Mouse (Mus musculus) ovary, postnatal 14 days (tissue): ENCODE data around the gene Klhl2.

Experiments
- DNase-seq: peaks from one replicate; pipeline ENCODE4 v3.0.0; 2022; ENCODE audit warnings: low spot score

Klhl2 gene

DNA sequence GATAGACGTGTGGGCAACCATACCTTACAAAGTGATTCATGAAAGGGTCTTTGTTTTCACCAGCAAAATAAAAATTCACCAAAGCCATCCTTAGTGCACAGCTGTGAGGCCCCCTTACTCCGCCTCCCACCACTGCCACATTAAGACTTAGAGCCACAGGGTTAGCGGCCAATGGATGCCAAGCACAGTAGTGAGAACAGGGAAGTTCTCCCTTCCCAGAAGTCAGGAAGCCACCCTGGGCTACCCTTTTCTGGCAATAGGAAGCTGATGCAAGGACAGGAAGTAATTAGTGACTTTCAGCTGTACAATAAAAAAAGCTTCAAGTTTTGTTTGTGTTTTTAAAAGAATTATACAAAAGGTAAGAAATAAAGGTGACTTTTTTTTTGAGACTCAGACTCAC, 18.2 kb downstream of the Klhl2 start:
- no peak for DNase-seq

DNA sequence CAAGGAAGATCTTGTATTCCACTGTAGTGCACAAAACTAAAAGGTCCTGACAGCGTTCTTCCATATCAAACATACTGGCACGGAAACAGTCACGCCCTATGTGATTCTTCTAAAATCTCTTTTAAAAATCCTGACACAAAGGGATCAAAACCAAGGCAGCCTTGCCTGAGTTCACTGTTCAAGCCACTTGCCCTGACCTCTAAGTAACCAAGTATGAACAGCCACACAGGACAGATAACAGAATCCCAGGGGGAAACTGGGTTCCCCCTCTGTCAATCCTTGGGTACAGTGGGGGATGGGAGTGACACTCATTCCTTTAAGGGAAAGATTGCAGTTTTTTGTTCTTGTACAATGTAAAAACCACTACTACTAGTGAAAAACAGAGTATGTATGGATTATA, 19.9 kb downstream of the Klhl2 start:
- DNase-seq, result no peak

DNA sequence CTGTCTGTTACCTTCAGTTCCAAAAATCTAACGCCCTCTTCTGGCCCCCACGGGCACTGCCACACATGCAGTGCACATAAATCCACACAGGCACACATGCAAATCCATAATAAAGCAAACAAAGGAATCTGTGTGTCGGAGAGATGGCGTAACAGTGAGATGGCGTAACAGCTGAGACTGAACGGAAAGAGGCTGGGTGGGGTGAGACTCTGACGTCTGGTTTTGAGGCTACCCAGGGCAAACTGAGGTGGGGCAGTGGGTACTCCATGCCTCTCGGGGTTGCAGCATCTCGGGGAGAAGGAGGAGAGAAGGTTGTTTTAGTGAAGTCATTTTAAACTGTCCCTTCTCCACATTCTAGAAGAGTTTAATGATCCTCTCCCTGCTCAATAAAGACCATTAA, 20.4 kb downstream of the Klhl2 start:
- no peak for DNase-seq

DNA sequence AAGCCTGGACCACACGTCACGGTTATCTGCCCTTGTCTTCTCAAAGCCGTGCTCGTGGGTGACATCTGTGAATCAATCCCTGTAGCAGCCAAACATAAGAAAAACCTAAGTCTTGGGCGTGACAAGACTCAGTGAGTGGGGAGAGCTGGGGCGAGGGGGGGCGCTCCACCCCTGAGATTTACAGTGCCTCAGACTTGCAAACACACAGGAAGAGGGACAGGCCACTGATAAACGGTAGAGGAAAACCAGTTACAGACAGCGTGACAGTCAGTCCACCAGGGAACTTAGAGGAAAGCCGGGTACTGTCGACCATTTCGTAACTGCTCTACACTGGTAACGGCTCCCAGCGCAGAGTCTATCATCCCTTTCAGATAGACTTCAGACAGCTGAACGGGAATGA, 21.4 kb downstream of the Klhl2 start:
- DNase-seq, result no peak

DNA sequence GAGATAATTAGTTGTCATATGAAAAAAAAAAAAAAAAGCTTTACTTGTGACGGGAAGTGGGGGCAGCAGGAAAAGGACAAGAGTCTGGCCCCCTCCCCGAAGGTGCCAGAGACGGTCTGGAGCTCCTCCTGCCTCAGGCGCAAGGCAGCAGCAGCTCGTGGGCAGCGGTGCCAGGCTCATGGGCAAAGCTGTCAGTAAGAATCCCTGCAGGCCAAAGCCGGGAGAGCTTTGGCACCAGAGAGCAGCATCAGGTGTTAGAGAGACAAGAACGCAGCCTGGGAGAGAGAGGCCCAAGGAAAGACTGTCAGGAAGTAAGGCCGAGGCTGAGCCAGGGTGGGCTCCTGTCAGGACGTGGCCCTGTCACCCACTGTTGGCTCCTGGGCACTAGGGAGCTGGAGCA, 22.5 kb downstream of the Klhl2 start:
- DNase-seq, result no peak

DNA sequence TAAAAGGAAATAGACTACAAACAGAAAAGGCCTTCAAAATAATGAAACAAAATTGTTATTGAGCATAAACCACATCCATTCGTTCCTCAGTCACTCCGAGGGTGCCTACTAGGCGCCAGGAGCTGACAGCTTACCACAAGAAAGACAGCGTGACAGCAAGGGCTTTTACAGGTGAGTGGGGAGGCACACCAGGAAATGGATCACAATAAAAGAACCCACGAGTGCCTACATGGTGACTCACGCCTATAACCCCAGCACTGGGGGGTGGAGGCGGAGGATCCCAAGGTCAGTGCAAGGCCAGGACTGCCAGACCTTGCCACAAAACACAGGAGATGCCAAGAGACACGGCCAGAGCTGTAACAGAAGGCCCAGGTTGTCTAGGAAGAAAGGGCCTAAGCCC, 23.4 kb downstream of the Klhl2 start:
- no peak for DNase-seq

DNA sequence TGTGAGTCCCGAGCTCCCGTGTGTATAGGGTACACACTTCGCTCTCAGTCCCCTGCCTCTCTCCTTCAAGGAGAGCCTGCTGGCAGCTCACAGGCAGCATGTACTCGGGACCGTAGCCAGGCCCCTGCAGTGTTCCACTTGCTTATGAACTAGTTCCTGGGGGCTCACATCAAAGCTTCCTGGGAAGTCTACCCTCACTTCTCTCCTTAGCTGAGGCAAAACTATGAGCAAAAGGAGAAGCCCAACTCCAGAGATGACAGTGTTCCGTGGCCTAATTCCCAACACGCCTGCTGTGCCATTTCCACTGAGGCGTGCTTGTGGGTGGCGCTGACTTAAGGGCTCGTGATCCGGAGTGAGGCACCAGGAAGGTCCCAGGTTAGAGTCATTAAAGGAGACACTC, 25.9 kb downstream of the Klhl2 start:
- DNase-seq, result no peak

DNA sequence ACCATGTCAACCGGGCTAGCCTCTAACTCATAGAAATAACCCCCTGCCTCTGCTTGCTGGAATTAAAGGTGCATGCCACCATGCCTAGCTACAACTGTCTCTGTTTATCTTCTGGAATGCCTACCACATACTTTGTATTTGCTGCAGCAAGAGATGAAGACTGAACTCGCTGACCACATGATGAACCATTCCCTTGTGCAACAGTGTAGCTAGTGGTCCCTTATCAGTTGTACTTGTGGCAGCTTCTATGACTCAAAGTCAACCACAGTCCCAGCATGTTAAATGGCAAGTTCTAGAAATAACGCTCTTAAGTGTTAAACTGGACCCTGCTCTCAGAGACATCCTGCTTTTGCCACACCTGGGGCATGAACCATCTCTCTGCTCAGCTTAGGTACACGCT, 28.9 kb downstream of the Klhl2 start:
- no peak for DNase-seq

DNA sequence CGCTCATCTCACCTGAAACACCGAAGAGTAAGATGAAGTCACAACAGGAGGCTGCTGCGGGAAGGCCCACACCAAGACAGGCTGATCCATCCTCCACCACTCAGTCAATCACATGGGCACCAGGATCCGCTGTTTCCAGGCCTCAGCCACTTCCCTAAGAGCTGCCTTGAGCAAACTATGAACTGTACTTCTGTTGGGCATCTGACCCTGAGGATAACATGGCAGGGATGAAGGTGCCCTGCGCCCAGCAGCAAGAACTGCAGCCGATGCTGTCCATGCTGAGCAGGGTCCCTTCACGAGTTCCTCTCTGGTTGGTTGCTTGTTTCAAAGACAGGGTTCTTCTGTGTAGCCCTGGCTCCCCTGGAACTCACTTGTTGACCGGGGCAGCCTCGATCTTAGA, 38.0 kb downstream of the Klhl2 start:
- DNase-seq, result no peak

DNA sequence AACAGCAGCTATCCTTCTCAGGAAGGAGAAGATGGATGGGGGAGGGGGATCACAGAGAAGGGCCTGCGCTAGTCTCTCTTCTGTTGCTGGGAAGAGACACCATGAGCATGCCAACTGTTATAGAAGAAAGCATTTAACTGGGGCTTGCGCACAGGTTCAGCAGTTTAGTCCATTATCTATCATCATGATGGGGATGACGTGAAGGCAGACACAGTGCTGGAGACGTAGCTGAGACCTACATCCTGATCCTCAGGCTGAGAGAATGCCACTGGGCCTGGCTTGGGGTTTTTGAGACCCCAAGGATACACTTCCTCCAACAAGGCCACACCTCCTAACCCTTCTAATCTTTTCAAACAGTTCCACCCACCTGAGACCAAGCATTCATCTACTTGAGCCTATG, 38.7 kb downstream of the Klhl2 start:
- DNase-seq, result no peak

DNA sequence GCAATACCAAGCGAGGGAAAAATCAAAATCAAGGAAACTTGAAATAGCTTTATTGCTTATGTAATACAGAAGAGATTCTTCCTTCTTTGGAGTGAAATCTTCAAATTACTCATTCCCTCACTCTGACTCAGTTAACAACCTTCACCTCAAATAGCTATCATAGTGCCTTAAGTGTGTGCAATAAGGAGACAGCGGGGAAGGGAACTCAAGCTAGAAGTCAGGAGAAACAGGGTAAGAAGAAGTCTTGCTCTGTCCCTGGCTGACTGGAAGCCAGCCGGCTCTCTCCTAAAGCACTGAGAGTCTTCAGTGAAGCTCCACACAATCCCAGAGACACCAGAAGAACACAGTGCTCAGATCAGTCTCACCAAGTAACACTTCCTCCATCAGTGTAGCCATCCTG, 43.3 kb downstream of the Klhl2 start:
- DNase-seq, result no peak

DNA sequence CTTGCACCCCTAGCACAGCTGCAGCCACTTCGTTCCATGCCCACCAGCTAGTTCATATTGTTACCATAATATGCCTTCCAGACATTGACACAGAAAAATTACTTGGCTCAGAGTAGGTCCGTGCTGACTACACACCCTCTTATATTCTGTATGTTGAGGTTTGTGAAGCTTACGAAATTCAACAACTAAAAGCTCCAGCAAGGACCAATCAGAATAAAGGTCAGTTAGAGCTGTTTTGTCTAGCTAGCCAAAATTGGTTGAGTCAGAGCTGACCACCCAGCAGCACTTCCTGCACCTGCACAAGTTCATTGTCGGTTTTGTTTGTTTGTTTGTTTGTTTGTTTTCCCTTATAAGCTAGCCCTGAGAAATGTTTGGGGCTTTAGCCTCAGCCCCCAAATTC, 44.8 kb downstream of the Klhl2 start:
- DNase-seq, result no peak

DNA sequence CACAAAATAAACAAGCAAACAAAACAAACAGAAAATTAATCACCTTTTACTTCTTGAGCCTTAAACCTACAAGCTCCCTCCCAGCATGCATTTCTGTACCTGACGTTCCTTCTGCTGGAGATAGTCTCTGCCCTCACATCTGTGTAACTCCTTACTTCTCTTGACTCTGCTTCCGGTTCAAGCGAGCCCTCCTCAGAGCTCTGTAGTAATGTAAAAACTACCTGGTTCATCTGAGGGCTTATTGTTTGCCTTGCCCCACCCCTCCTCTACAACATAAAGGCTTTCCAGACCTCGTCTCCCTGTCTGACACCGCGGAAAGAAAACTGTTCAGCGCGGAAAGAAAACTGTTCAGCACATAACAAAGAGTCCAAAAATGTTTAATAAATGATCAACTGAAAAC, 50.5 kb downstream of the Klhl2 start:
- DNase-seq, result no peak

DNA sequence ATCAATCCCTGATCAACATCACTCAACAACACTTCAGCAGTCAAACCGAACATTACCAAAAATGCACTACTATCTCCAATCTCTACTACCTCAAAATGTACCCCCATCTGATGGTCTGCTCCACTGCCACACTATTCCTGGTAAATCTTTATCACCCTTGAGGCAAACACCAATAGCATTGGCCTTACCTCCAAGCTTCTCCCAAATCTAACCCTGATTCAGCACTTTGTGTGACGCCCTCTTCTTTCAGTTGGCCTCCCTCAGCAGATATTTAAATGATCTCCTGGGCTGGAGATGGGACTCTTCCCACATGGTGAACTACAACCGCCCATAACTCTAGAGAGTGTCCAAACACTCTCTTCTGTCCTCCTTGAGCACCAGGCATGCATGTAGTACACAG, 51.3 kb downstream of the Klhl2 start:
- DNase-seq, result no peak

DNA sequence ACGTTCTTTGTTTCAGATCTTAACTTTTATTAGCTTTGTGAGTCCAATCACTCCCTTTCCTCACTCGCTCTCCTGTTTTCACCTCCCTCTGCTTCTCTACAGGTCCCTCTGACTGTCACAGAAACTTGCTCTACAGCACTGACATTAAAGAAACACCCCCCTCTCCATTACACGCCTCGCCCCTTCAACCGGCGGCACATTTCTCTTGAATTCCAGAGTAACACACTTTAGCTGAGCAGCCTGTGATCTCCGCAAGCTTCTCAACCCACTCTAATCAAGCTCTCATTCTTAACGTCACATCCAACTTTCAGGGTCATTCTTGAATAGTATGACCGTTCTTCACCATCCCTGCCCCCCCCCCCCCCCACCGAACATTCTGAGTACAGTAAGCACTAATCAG, 52.1 kb downstream of the Klhl2 start:
- DNase-seq, result no peak

DNA sequence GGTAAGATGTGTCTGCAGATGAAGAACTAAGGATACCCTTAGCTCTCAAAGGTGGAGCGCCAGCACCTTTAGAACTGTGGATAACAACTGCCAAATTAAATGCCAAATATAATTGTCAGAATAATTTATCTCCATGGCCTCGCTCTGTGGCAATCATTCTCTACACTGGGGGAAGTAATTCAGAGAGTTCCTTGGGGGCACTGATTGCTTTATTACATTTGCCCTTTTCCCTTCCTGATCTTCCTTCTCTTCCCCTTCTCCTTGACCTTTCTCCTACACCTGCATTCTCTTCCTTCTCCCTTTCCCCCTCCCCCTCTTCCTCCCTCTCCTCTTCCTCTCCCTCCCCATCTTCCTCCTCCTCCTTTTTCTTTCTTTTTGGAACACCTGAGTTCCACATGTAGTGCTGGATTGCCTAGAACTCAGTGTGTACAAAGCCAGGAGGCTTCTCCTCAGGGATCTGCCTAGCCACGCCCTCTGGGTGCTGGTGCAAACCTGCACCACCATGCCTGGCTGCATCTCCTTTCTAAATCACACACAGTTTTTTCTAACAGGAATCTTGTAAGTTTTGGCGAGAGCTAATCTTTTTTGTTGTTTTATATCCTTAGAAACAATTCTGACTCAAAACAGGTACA, 58.5 kb downstream of the Klhl2 start:
- no peak for DNase-seq

DNA sequence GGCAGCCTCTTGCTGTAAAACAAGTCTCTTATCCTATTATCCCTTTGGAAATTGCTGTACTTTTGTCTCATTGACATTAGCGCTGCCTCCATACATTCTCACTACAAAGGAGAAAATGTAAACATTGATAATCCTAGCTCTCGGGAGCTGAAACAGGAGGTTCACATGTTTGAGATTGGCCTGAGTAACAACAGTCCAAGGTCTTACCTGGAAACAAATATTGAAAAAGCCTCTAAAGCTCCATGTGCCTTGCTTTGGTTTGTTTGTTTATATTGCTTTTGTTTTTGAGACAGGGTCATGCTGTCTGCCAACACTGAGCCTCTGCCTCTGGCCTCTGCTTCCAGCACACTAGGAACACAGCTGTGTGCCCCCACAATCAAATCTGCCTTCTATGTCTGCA, 59.4 kb downstream of the Klhl2 start:
- no peak for DNase-seq

DNA sequence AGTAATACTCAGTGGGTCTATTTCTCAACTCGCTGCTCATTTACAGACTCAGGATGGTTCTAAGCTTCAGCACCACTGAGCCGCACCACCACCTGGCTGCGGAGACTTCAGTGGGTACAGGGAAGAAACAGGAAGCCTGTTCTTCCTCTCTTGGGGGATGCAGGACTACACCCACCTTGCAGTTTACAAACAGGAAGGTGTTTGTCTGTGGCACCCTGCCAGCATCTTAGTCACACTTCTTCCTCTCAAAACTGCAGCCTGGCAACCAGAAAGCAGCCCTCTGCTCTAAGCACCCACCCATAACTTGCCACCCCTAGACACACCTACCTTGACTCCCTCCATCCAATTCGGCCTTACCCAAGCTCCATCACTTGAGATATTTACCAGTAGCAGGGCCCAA, 61.1 kb downstream of the Klhl2 start:
- DNase-seq, result no peak

DNA sequence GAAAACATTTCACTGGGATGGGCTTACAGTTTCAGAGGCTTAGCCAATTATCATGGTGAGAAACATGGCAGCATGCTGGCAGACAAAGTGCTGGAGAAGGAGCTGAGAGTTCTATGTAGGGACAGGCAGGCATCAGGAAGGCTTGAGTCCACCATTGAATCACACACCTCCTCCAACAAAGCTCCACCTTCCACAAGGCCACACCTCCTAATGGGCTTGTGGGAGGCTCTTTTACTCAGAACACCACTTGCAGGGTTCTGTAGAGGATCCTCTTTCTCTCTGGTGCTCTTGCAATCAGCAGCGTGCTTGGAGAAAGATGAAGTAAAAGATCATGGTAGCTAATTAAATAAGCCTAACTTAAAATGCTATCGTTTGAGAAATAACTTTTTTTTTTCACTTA, 63.0 kb downstream of the Klhl2 start:
- DNase-seq, result no peak

DNA sequence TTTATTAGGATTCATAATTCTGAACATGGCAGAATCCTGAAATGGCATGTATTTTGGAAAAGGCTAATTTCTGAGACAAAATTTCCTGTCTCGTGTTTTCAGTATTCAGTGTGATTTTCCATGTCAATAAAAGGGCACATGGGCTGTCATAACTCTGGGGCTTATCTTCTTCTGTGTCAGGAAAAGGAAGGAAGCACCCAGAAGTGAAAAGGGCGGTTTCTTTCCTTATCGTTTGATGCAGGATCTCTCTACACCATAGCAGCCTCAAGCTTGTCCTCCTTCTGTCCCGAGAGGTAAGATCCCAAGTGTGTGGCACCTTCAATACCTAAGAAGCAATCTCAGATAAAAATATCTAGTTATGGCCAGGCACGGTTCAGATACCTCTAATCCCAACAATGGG, 65.6 kb downstream of the Klhl2 start:
- no peak for DNase-seq

DNA sequence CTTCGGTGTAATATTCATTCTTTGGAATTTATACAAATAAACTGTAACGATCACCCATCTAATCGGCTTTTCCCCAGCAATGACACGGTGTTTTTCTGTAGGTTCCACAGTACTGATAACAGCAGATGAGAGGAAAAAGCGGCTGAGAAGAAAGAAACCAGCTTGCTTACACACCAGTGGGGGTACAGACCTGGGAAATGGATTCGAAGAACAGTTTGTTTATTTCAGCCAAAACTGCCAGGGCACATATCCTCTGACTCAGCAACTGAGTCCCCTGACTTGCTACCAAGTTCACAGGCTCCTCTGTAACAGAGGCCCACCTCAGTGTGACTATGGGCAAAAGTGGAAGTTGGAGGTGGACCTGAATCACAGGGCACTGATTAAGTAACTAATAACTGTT, 67.9 kb downstream of the Klhl2 start:
- no peak for DNase-seq

DNA sequence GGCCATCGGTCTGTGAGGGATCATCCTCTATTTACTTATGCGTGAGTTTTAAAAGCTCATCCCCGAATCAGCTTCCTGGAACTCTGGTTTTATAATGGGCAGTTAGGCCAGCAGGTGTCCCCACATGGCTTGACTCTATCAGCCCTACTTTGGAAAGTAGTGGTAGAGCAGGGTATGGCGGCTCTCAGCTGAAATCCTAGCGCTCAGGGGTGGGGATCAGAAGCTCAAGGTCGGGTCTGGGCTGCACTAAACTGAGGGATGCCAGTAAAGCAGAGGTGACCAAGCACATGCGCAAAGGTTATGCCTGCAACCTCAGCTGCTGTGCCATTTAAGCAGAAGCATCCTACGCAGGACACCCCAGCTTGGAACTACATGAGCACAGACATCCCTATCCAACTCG, 71.9 kb downstream of the Klhl2 start:
- no peak for DNase-seq

DNA sequence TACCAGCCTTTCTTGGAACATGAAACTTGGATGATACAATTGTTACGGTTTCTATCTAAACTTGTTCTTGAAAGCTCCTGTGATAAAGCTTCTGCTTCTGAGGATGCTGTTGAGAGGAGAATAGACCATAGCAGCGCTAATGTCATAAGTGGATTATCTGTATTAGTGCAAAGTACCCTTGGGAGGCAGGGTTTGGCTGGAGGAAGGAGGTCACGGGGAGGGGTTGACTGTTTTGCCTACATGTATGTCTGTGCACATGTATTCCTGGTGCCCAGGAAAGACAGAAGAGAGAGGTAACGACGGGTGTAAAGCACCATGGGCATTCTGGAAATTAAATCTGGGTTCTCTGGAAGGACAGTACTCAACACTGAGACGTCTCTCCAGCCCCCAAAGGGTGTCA, 75.7 kb downstream of the Klhl2 start:
- DNase-seq, result no peak

DNA sequence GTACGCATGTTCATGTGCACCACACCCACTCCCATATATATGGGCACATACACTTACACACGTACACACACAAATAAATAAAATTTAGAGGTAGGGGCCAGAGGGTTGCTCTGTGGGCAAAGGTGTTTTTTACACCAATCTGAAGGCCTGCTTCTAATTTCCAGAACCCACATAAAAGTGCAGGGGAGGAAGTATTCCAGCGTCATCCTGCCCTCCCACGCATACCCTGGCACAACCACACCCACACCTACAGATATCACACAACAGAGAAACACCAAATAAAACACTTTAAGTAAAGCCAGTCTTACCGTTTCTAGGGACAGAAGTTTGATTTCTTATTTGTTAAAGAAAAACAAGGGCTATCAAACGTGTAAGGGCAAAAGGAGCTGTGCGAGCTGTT, 79.0 kb downstream of the Klhl2 start:
- DNase-seq, result no peak

DNA sequence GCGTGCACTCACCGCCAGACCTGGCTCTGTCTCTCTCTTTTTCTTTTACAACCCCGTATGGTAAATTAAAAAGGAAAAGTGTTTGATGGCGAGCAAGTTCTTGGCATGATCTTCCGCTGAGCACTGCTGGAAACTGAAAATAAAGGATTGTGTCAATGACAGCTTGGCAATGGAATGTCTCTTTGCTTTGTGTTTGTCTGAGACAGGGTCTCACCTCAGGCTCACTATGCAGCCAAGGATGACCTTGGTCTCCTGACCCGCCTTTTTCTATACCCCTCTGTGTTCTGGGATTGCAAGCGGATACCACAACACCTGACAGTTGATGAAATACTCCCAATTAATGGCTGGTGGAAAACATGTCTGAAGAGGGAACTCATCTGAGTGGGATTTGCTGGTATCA, 80.2 kb downstream of the Klhl2 start:
- DNase-seq, result no peak
